Mouse (Mus musculus): ENCODE measurements at regions not wholly inside any gene's neighbourhood (a gene's known extent, or its start where the extent isn't known, plus 50 kb on each side); places are given as distances from the start of the nearest gene placed in this dataset.
A peak's percentile ranks its signal among the peaks of the same experiment; 100 is the strongest.

GRCm38 (mm10) chr3:127948898-127949620 lies 52.9 kb upstream of the Fam241a start:
- ATAC-seq (replicated peaks; ENCODE audit: insufficient number of reproducible peaks, low FRiP score, low TSS enrichment, poor library complexity, severe bottlenecking) = peak; percentile 86

GRCm38 (mm10) chr3:127948326-127948725 lies 52.2 kb upstream of the Fam241a start:
- ATAC-seq (replicated peaks; ENCODE audit: insufficient number of reproducible peaks, low FRiP score, low TSS enrichment, poor library complexity, severe bottlenecking) = no peak

Data from monocyte, adult 5-6 weeks (primary cell).